Mouse (Mus musculus): ENCODE results near the gene Cebpb.

DNA sequence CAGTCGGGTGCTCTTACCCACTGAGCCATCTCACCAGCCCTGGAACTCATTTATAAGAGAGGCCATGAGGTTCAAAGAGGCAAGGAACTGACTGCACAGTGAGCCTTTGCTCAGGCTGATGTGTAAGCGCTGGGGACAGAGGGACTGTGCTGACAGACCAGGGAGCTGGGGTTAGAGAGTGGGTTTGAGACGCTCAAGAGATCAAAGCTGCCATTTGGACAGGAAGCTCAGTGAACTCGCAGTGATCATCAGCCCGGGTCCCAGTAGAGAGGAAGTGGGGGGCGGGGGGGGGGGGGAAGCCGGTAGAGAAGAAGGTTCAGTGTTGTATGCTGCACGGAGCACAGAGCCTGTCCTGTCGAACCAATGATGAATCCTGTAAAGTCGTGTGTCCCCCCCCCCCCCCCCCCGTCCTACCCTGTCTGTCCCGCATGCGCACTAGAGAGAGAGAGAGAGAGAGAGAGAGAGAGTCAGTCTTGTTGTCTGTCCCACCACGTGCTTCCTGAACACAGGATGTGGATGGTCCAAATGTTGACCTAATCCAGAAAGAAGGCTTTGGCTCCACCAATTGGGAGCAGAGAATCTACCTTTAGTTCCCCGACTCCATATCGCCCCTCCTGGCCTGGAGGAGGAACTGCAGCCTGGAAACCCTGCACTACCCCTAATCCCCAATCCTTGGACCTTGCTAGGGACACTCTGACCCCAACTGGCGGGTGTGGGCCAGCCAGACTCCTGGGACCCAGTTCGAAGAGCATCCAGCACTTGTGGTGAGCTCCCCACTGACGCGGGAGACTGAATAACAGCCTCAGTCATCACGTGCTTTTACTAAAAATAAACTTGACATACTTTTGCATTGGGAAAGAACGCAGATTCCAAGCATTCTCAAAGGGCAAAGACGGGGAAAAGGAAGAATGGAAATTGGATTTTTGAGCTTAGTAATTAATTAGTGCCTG, 24.4 kb downstream of the Cebpb start:
- TF ChIP-seq CTCF (IDR thresholded peaks at IDR 0.05) = peak; percentile 80
- TF ChIP-seq EP300 (IDR thresholded peaks at IDR 0.05) = peak; percentile 97

All from lung, postnatal 0 days (tissue).